Mouse (Mus musculus): ENCODE data around the gene Snf8.

The Snf8 gene

GRCm38 (mm10) chr11:96028130-96028529 is 6.6 kb upstream of the Snf8 start:
- DNase-seq (ENCODE audit: low spot score): no peak

- DNase-seq (ENCODE audit: low spot score): no peak
Measured at GRCm38 (mm10) chr11:96030571-96030970, 4.1 kb upstream of the Snf8 start.

GRCm38 (mm10) chr11:96031701-96032100 is 3.0 kb upstream of the Snf8 start:
- DNase-seq (ENCODE audit: low spot score): no peak

- no peak for DNase-seq (ENCODE audit: low spot score)
Measured at GRCm38 (mm10) chr11:96033264-96033663, 1.4 kb upstream of the Snf8 start.

- DNase-seq (ENCODE audit: low spot score): peak; percentile 38
Measured at GRCm38 (mm10) chr11:96034116-96034515, 569 bp upstream of the Snf8 start.

- no peak for DNase-seq (ENCODE audit: low spot score)
Measured at GRCm38 (mm10) chr11:96035133-96035532, 448 bp downstream of the Snf8 start.

GRCm38 (mm10) chr11:96037499-96037898 is 2.8 kb downstream of the Snf8 start:
- no peak for DNase-seq (ENCODE audit: low spot score)

- DNase-seq (ENCODE audit: low spot score): no peak
Measured at GRCm38 (mm10) chr11:96038560-96038959, 3.9 kb downstream of the Snf8 start.

GRCm38 (mm10) chr11:96044803-96045567 is 10.3 kb downstream of the Snf8 start:
- no peak for DNase-seq (ENCODE audit: low spot score)

GRCm38 (mm10) chr11:96046028-96046427 is 11.3 kb downstream of the Snf8 start:
- no peak for DNase-seq (ENCODE audit: low spot score)

- DNase-seq (ENCODE audit: low spot score): no peak
Measured at GRCm38 (mm10) chr11:96046793-96047192, 12.1 kb downstream of the Snf8 start.

- DNase-seq (ENCODE audit: low spot score): no peak
Measured at GRCm38 (mm10) chr11:96047469-96048373, 13.0 kb downstream of the Snf8 start.

- no peak for DNase-seq (ENCODE audit: low spot score)
Measured at GRCm38 (mm10) chr11:96049939-96050338, 15.3 kb downstream of the Snf8 start.

GRCm38 (mm10) chr11:96050854-96051253 is 16.2 kb downstream of the Snf8 start:
- DNase-seq (ENCODE audit: low spot score): no peak

GRCm38 (mm10) chr11:96058309-96058708 is 23.6 kb downstream of the Snf8 start:
- DNase-seq (ENCODE audit: low spot score): no peak

- no peak for DNase-seq (ENCODE audit: low spot score)
Measured at GRCm38 (mm10) chr11:96064521-96065214, 30.0 kb downstream of the Snf8 start.

GRCm38 (mm10) chr11:96065215-96065911 is 30.7 kb downstream of the Snf8 start, which contains the start of gene Ube2z:
Ube2z (minus strand) TSS chr11:96065388.
- peak; percentile 94 for DNase-seq (ENCODE audit: low spot score)

GRCm38 (mm10) chr11:96068231-96068630 is 33.5 kb downstream of the Snf8 start:
- peak; percentile 91 for DNase-seq (ENCODE audit: low spot score)

GRCm38 (mm10) chr11:96070353-96070752 is 35.7 kb downstream of the Snf8 start:
- DNase-seq (ENCODE audit: low spot score): no peak

GRCm38 (mm10) chr11:96071013-96071412 is 36.3 kb downstream of the Snf8 start:
- no peak for DNase-seq (ENCODE audit: low spot score)

GRCm38 (mm10) chr11:96073295-96073993 is 38.8 kb downstream of the Snf8 start:
- DNase-seq (ENCODE audit: low spot score): no peak

All from adipocyte (in vitro differentiated cells).